Comparison of ENCODE assay signal across 8 mouse cellular contexts in genomic region chr13:113045458-113046110, GRCm38 (mm10). TPM values are rescaled to one million over a fixed set of nuclear protein-coding genes. Genes with fewer than 3 reads are reported as not detected.
DNase-seq lines count a peak whose midpoint lies in the region; ATAC-seq and TF ChIP-seq lines count a peak whose summit lies in the region.
"Had no signal": no experiment of that assay in that cellular context is flagged by ENCODE, and none has a peak within 500 bp of the region (broad histone marks: within the 10 kb centered on the region; RNA-seq: fewer than 3 reads in every experiment).

No protein-coding gene starts in this region.

- H3K4me3 ChIP-seq in testis, adult 2 months (ENCODE audit: control insufficient read depth, low read depth, low read length), result peak overlapping the region; percentile 56
- H3K4me3 ChIP-seq in forebrain, embryonic 15.5 days, result peak overlapping the region; percentile 50
- peak overlapping the region; percentile 39 for H3K4me3 ChIP-seq in liver, embryonic 11.5 days (ENCODE audit: low read depth, low read length)

- WGBS in forebrain, embryonic 15.5 days, result 15% methylated on average over 18 of the region's 18 CpGs
- 36% methylated on average over 18 of the region's 18 CpGs for WGBS in liver, embryonic 11.5 days

- no peak for TF ChIP-seq CTCF in testis, adult 2 months (IDR thresholded peaks at IDR 0.05; ENCODE audit: control insufficient read depth, insufficient read depth, insufficient replicate concordance, low read depth, low read length)

- peak overlapping the region; percentile 49; the same call in 1 of the 2 replicates for H3K27ac ChIP-seq in testis, adult 2 months (ENCODE audit: control insufficient read depth, insufficient read depth, low read depth, low read length)
- no peak overlapping the region for H3K27ac ChIP-seq in forebrain, embryonic 15.5 days (replicated peaks)
- no peak overlapping the region for H3K27ac ChIP-seq in liver, embryonic 11.5 days (ENCODE audit: low read depth, low read length)

- peak overlapping the region; percentile 71 for H3K4me2 ChIP-seq in forebrain, embryonic 15.5 days (replicated peaks)
- peak overlapping the region; percentile 54 for H3K4me2 ChIP-seq in liver, embryonic 11.5 days

- H3K4me1 ChIP-seq in testis, adult 2 months (ENCODE audit: control insufficient read depth, insufficient read depth, low read length), result peaks cover 10% of the 10 kb centered on the region
- 0 out of 2 replicates have a peak, but pooled peaks cover 12% of the 10 kb centered on the region for H3K4me1 ChIP-seq in forebrain, embryonic 15.5 days
- H3K4me1 ChIP-seq in liver, embryonic 11.5 days (replicated peaks; ENCODE audit: control insufficient read depth, insufficient read depth, low read length), result no peaks in the 10 kb centered on the region

- H3K27me3 ChIP-seq in testis, adult 2 months (ENCODE audit: control insufficient read depth, insufficient read depth, low read length), result no peaks in the 10 kb centered on the region
- H3K27me3 ChIP-seq in forebrain, embryonic 15.5 days, result no peaks in the 10 kb centered on the region
- H3K27me3 ChIP-seq in liver, embryonic 11.5 days (replicated peaks; ENCODE audit: control insufficient read depth, insufficient read depth, low read length), result no peaks in the 10 kb centered on the region

- H3K9me3 ChIP-seq in forebrain, embryonic 15.5 days, result no peaks in the 10 kb centered on the region
- no peaks in the 10 kb centered on the region for H3K9me3 ChIP-seq in liver, embryonic 11.5 days (ENCODE audit: control insufficient read depth, low read length)

- H3K36me3 ChIP-seq in testis, adult 2 months (ENCODE audit: control insufficient read depth, insufficient read depth, low read length), result no peaks in the 10 kb centered on the region
- H3K36me3 ChIP-seq in forebrain, embryonic 15.5 days, result no peaks in the 10 kb centered on the region
- H3K36me3 ChIP-seq in liver, embryonic 11.5 days (ENCODE audit: control insufficient read depth, insufficient read depth, low read length), result 0 out of 2 replicates have a peak, but pooled peaks cover 4% of the 10 kb centered on the region

- no peak for DNase-seq in testis, postnatal 14 days (ENCODE audit: low spot score)
- DNase-seq in liver, embryonic 11.5 days (ENCODE audit: low spot score), result no peak
- DNase-seq in frontal cortex, postnatal 36 days (ENCODE audit: low spot score in 2 of 2), result no peak
- no peak for DNase-seq in cerebellum, postnatal 14 days

- TF ChIP-seq POLR2A in testis, adult 2 months (IDR thresholded peaks at IDR 0.05; ENCODE audit: control insufficient read depth, low read depth, low read length), result no peak

- H3K9ac ChIP-seq in forebrain, embryonic 15.5 days (replicated peaks), result peak overlapping the region; percentile 46
- H3K9ac ChIP-seq in liver, embryonic 11.5 days (ENCODE audit: low read depth, low read length), result no peak overlapping the region

- ATAC-seq in forebrain, embryonic 15.5 days (replicated peaks), result no peak
- no peak for ATAC-seq in liver, embryonic 11.5 days (replicated peaks; ENCODE audit: low FRiP score)
- ATAC-seq in megakaryocyte progenitor cell, adult 5-6 weeks (replicated peaks; ENCODE audit: poor library complexity), result no peak

RNA-seq across cellular contexts. Expression of gene Gpx8, which starts 0.6 kb away (rescaled TPM):
- 0.69 and 0.87 TPM in 2 replicates for polyA plus RNA-seq in testis, adult 2 months (2012; rRNA removed)
- 43.9 and 47.7 TPM in 2 replicates for polyA plus RNA-seq in forebrain, embryonic 15.5 days (2015; fragmentation: Nextera tagmentation; extraction: Ambion mirVana)
- 43.0 and 43.4 TPM in 2 replicates for polyA plus RNA-seq in liver, embryonic 11.5 days (2014; fragmentation: Nextera tagmentation; extraction: Ambion mirVana)
- total RNA-seq in megakaryocyte progenitor cell, adult 5-6 weeks (2015), result not detected in 2 replicates
- not detected in 2 replicates for total RNA-seq in megakaryocyte progenitor cell, adult 5-6 weeks (2017)

RNA-seq across cellular contexts. Expression of gene Cdc20b, which starts 10.7 kb away (rescaled TPM):
- polyA plus RNA-seq in testis, adult 2 months (2012; rRNA removed), result 7.5 and 15.4 TPM in 2 replicates
- 0.52 and 0.64 TPM in 2 replicates for polyA plus RNA-seq in forebrain, embryonic 15.5 days (2015; fragmentation: Nextera tagmentation; extraction: Ambion mirVana)
- polyA plus RNA-seq in liver, embryonic 11.5 days (2014; fragmentation: Nextera tagmentation; extraction: Ambion mirVana), result not detected in 2 replicates
- not detected in 2 replicates for total RNA-seq in megakaryocyte progenitor cell, adult 5-6 weeks (2015)
- total RNA-seq in megakaryocyte progenitor cell, adult 5-6 weeks (2017), result not detected in 2 replicates

RNA-seq across cellular contexts. Expression of gene Mcidas, which starts 51.9 kb away (rescaled TPM):
- polyA plus RNA-seq in testis, adult 2 months (2012; rRNA removed), result 0.12 TPM in 1 of 2 replicates, not detected in the other
- 0.69 and 1.1 TPM in 2 replicates for polyA plus RNA-seq in forebrain, embryonic 15.5 days (2015; fragmentation: Nextera tagmentation; extraction: Ambion mirVana)
- not detected in 2 replicates for polyA plus RNA-seq in liver, embryonic 11.5 days (2014; fragmentation: Nextera tagmentation; extraction: Ambion mirVana)
- not detected in 2 replicates for total RNA-seq in megakaryocyte progenitor cell, adult 5-6 weeks (2015)
- not detected in 2 replicates for total RNA-seq in megakaryocyte progenitor cell, adult 5-6 weeks (2017)

RNA-seq across cellular contexts. Expression of gene Gzma, which starts 55.2 kb away (rescaled TPM):
- 0.16 TPM in 1 of 2 replicates, not detected in the other for polyA plus RNA-seq in testis, adult 2 months (2012; rRNA removed)
- not detected in 2 replicates for polyA plus RNA-seq in forebrain, embryonic 15.5 days (2015; fragmentation: Nextera tagmentation; extraction: Ambion mirVana)
- not detected in 2 replicates for polyA plus RNA-seq in liver, embryonic 11.5 days (2014; fragmentation: Nextera tagmentation; extraction: Ambion mirVana)
- 0.15 TPM in 1 of 2 replicates, not detected in the other for total RNA-seq in megakaryocyte progenitor cell, adult 5-6 weeks (2015)
- total RNA-seq in megakaryocyte progenitor cell, adult 5-6 weeks (2017), result 0.61 TPM in 1 of 2 replicates, not detected in the other
- total RNA-seq: layer of hippocampus, postnatal 10 days had no signal

RNA-seq across cellular contexts. Expression of gene Ccno, which starts 58.0 kb away (rescaled TPM):
- 6.2 and 7.8 TPM in 2 replicates for polyA plus RNA-seq in testis, adult 2 months (2012; rRNA removed)
- polyA plus RNA-seq in forebrain, embryonic 15.5 days (2015; fragmentation: Nextera tagmentation; extraction: Ambion mirVana), result 1.2 and 2.3 TPM in 2 replicates
- 0.08 TPM in 1 of 2 replicates, not detected in the other for polyA plus RNA-seq in liver, embryonic 11.5 days (2014; fragmentation: Nextera tagmentation; extraction: Ambion mirVana)
- 1.5 and 2.1 TPM in 2 replicates for total RNA-seq in megakaryocyte progenitor cell, adult 5-6 weeks (2015)
- total RNA-seq in megakaryocyte progenitor cell, adult 5-6 weeks (2017), result 1.4 and 1.6 TPM in 2 replicates

Comparison
In these comparisons a context has a peak if more than half of its experiments do, and no peak if none do; other contexts are left out.
1. RNA of gene Gpx8, which starts 0.6 kb away (polyA plus RNA-seq): 43.9 to 47.7 TPM in forebrain, embryonic 15.5 days and 43.0 to 43.4 TPM in liver, embryonic 11.5 days; 0.69 to 0.87 TPM in testis, adult 2 months; every median in the first group is over 10 times any median in the second.
2. Peak in every context shown above with its lines, with median percentiles within 50 percentile points of each other: H3K4me3 ChIP-seq.